Mouse (Mus musculus) cerebellum, adult 9-11 months (tissue): Measurements from ENCODE around the gene Yod1.

Experiments used
- DNase-seq: peaks from one replicate; pipeline ENCODE4 v3.0.0; 2022

Gene Yod1

DNA sequence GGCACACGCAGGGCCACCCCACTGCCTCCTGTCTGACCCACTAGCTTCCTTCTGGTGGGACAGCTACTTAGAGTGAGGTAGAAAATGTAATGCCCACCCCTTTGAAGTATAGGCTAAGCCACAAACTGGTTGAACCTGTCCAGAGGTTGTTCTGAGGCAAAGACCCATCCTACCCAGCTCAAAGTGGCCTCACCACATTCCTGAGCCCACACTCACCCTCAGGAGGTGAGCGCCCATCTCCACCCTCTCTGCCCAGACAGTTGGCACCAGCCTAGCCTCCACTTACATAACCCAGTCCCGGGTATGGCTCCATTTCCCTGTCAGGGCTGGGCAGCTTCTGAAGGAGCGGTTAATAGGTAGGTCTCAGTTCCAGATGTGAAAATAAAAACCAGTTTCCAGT is 53.4 kb downstream of the Yod1 start:
- no peak for DNase-seq

DNA sequence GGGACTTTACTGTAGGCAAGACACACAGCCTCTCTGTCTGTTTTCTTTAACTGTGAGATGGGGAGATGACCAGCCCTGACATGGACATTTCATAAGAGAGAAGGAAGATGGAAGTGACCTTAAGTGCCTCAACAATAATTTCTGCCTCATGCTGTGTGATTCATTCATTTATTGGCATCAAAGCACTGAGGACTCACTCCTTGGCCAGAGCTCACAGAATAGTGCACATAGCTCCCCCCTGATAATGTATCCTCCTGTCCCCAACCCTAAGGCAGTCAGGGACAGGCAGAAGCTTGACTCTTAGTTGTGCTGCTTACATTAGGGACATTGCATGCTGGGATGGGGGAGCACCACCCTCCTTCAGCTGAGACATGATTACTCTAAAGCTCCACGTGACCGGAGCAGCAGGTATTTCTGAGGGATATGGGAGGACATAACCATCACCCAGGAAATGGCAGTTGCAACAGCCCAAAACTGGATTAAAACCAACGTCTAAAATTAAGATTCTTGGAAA is 53.9 kb downstream of the Yod1 start:
- DNase-seq = no peak
